Mouse (Mus musculus): ENCODE data around the gene Galnt18. TPM values are rescaled to one million over a fixed set of nuclear protein-coding genes. Genes with fewer than 3 reads are reported as not detected.
A peak's percentile ranks its signal among the peaks of the same experiment; 100 is the strongest.

The Galnt18 gene
- total and polyA plus RNA-seq, 2 experiments from 2014 or later = 16.5 to 27.1 TPM

DNA sequence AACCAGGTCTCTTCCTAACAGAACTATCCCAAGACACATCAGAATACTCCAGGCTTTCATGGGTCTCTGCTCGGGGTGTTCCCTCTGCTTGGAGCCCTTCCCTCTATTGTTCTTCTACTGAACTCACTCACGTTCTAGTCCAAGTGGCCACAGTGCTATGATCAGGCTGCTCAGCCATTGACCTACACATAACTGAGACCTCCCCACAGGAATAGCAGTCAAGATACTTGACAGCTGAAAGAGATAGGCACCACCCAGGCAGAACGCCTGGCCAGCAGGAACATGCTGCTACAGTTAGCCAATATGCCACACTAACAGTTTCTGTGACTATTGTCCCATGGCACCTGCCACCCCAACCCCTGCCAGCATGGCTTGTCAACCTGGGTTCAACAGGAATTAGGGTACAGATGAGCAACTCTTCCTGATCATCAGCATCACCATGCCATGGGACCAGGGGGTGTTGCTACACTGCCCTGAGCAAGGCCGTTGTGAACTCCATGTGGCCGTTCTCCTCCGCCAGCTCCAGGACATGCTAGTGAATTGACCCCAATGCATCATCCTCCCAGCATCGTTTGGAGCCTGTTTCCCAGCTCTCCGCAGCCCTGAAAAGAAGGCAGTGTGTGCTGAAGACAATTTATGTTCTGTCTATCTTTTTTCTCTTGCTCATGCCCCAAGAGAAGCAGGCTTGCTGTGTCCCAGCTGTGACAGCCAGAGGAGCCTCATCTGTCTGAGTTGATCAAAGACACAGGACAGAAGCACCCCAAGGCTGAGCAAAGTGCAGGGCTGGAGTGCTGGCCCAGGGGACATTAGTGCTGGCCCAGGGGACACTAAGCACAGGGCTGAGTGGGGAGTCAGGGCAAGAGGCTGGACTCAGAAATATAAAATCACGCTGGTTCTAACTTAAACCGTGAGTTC lies 41.1 kb downstream of the Galnt18 start:
- 0 out of 2 replicates have a peak overlapping the region, but pooled peaks have one; percentile 13 for H3K27ac ChIP-seq (ENCODE audit: low read depth)

DNA sequence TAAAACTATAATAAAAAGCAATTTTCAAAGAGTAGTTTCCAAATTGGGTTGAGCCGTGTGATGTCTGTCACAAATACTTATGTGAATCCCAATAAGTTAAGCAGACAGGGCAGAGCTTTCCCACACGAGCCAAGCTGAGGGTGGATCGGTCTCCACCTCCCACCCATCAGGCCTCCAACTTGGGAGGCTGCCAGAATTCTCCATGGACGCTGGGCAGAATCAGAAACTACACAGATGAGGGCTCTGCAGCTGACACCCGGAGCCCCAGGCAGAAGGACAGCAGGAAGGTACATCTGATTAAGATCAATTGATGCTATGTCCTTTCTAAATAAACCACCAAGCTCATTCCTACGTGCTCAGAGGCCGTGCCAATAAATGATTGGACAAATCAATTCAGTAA lies 42.4 kb downstream of the Galnt18 start:
- Histone ChIP-seq H3K27me3 (ENCODE audit: control insufficient read depth, insufficient read depth, low read length) (no peaks in the 10 kb centered on the region), H3K4me3 (ENCODE audit: low read depth, low read length) (no peak overlapping the region), H3K9me3 (replicated peaks; ENCODE audit: control insufficient read depth, low read length) (no peaks in the 10 kb centered on the region), H3K36me3 (replicated peaks; ENCODE audit: control insufficient read depth, insufficient read depth, low read length) (no peaks in the 10 kb centered on the region), H3K4me1 (ENCODE audit: control insufficient read depth, insufficient read depth) (peaks cover 29% of the 10 kb centered on the region), H3K9ac (replicated peaks; ENCODE audit: low read depth, low read length) (no peak overlapping the region), H3K4me2 (ENCODE audit: low read depth, low read length) (no peak overlapping the region), H3K27ac (ENCODE audit: low read depth) (no peak overlapping the region)
- TF ChIP-seq EP300 (IDR thresholded peaks at IDR 0.05; ENCODE audit: low read depth) (no peak), CTCF (IDR thresholded peaks at IDR 0.05; ENCODE audit: low read depth) (no peak)
- DNase-seq (ENCODE audit: low spot score) = no peak
- ATAC-seq (ENCODE audit: insufficient read depth, low read depth) = no peak
- WGBS = 32% methylated on average over 7 of the region's 7 CpGs

More for the DNA sequence above, 41.1 kb downstream of the Galnt18 start:
- no peak overlapping the region for H3K9ac ChIP-seq (replicated peaks; ENCODE audit: low read depth, low read length)
- H3K4me3 ChIP-seq (ENCODE audit: low read depth, low read length) = no peak overlapping the region
- H3K36me3 ChIP-seq (replicated peaks; ENCODE audit: control insufficient read depth, insufficient read depth, low read length) = no peaks in the 10 kb centered on the region
- no peaks in the 10 kb centered on the region for H3K27me3 ChIP-seq (ENCODE audit: control insufficient read depth, insufficient read depth, low read length)
- WGBS = 61% methylated on average over 10 of the region's 10 CpGs
- no peaks in the 10 kb centered on the region for H3K9me3 ChIP-seq (replicated peaks; ENCODE audit: control insufficient read depth, low read length)
- ATAC-seq (ENCODE audit: insufficient read depth, low read depth) = 0 out of 2 replicates have a peak, but pooled peaks have one; percentile 14
- peaks cover 29% of the 10 kb centered on the region for H3K4me1 ChIP-seq (ENCODE audit: control insufficient read depth, insufficient read depth)
- no peak for DNase-seq (ENCODE audit: low spot score)
- no peak for TF ChIP-seq CTCF (IDR thresholded peaks at IDR 0.05; ENCODE audit: low read depth)
- no peak for TF ChIP-seq EP300 (IDR thresholded peaks at IDR 0.05; ENCODE audit: low read depth)
- H3K4me2 ChIP-seq (ENCODE audit: low read depth, low read length) = no peak overlapping the region

DNA sequence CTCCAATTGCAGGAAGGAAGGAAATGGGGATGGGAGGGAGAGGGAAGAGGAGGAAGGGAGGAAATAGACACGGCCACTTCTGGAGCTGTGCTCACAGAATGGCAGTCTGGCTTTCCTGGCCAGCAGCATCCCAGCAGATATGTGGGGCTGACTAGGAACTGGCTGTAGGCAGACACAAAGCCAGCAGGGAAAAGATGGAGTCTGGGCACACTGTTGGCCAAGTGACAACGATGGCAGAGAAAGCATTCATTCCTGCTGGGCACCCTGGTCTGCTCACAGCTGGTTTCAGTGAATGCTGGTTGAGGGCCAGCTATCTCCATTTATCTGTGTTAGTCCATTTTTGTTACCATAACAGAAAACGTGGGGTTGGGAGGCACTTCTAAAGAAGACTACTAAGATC lies 43.4 kb downstream of the Galnt18 start:
- TF ChIP-seq CTCF (IDR thresholded peaks at IDR 0.05; ENCODE audit: low read depth) = no peak
- no peak; the same call in 1 of the 2 replicates for TF ChIP-seq EP300 (IDR thresholded peaks at IDR 0.05; ENCODE audit: low read depth)
- 50% methylated on average over 3 of the region's 3 CpGs for WGBS
- no peak overlapping the region for H3K4me3 ChIP-seq (ENCODE audit: low read depth, low read length)
- no peak for ATAC-seq (ENCODE audit: insufficient read depth, low read depth)
- H3K36me3 ChIP-seq (replicated peaks; ENCODE audit: control insufficient read depth, insufficient read depth, low read length) = no peaks in the 10 kb centered on the region
- H3K27ac ChIP-seq (ENCODE audit: low read depth) = 0 out of 2 replicates have a peak overlapping the region, but pooled peaks have one; percentile 12
- H3K4me1 ChIP-seq (ENCODE audit: control insufficient read depth, insufficient read depth) = peaks cover 29% of the 10 kb centered on the region
- no peaks in the 10 kb centered on the region for H3K27me3 ChIP-seq (ENCODE audit: control insufficient read depth, insufficient read depth, low read length)
- no peak for DNase-seq (ENCODE audit: low spot score)
- no peak overlapping the region for H3K9ac ChIP-seq (replicated peaks; ENCODE audit: low read depth, low read length)
- no peaks in the 10 kb centered on the region for H3K9me3 ChIP-seq (replicated peaks; ENCODE audit: control insufficient read depth, low read length)
- no peak overlapping the region for H3K4me2 ChIP-seq (ENCODE audit: low read depth, low read length)

DNA sequence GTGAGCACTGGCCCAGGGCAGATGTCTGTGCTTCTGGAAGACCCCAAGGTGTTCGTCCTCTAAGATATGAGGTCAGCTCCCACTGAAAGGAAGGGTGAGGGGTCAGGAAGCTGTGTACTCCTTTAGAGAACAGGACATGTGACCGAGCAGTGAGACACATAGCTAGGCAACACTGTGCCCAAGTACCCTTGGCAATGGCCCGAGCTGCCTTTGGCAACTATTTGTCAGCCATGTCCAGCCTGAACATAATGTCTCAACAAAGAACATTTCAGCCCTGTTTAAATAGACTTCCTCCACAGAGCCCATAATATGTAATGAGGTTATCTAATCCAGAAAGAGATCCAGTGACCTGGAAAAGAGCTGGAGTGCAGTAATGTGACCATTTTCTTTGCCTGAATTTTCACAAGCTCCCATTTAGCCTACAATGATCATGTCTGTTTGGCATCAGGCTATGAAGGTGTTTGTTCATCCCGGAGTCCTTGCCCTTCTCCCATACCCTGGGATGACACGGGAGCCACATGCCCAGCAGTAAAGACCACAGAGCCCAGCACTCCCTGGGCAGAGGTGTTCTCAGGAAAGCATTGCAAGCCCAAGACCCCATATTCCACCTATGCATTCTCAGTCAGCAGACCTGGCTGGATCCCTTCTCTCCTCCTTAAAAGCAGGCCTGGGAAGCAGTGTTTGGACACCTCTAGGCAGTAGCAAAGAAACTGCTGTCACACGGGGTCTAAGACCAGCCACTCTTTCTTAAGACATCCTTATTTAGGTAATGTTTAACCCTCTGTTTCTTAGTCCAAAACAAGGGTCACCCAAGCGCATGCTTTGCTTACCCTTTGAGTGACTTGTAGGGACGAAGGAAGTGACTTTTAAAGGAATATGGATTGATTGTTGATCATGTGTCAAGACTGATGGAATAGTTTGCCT lies 49.2 kb downstream of the Galnt18 start:
- no peaks in the 10 kb centered on the region for H3K9me3 ChIP-seq (replicated peaks; ENCODE audit: control insufficient read depth, low read length)
- DNase-seq (ENCODE audit: low spot score) (no peak), ATAC-seq (ENCODE audit: insufficient read depth, low read depth) (no peak)
- H3K27ac ChIP-seq (ENCODE audit: low read depth) = no peak overlapping the region
- WGBS = 87% methylated on average over 8 of the region's 8 CpGs
- H3K4me2 ChIP-seq (ENCODE audit: low read depth, low read length) = no peak overlapping the region
- H3K27me3 ChIP-seq (ENCODE audit: control insufficient read depth, insufficient read depth, low read length) = no peaks in the 10 kb centered on the region
- H3K4me1 ChIP-seq (ENCODE audit: control insufficient read depth, insufficient read depth) = no peaks in the 10 kb centered on the region
- TF ChIP-seq EP300 (IDR thresholded peaks at IDR 0.05; ENCODE audit: low read depth) = no peak
- no peak for TF ChIP-seq CTCF (IDR thresholded peaks at IDR 0.05; ENCODE audit: low read depth)
- no peak overlapping the region for H3K4me3 ChIP-seq (ENCODE audit: low read depth, low read length)
- H3K9ac ChIP-seq (replicated peaks; ENCODE audit: low read depth, low read length) = no peak overlapping the region
- no peaks in the 10 kb centered on the region for H3K36me3 ChIP-seq (replicated peaks; ENCODE audit: control insufficient read depth, insufficient read depth, low read length)

DNA sequence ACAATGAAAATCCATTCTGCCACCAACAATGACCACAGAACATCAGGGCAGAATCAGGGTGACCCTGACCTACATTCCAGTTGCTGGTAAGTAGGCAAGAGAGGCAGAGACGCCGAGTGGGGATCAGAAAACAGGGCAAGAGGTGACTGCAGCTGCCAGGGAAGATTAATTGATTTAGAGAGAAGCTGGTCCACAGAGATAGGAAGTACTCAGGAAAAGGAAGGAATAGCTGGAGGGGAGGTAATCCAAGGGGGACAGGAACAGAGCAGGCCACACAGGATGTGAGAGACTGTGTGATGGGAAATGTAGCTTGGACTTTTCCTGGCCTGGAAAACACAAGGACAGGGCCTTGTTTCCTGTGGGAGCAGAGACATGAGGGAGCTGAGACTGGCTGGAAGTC lies 52.8 kb downstream of the Galnt18 start:
- TF ChIP-seq EP300 (IDR thresholded peaks at IDR 0.05; ENCODE audit: low read depth) (peak; percentile 88), CTCF (IDR thresholded peaks at IDR 0.05; ENCODE audit: low read depth) (no peak)
- Histone ChIP-seq H3K4me2 (ENCODE audit: low read depth, low read length) (no peak overlapping the region), H3K36me3 (replicated peaks; ENCODE audit: control insufficient read depth, insufficient read depth, low read length) (no peaks in the 10 kb centered on the region), H3K4me1 (ENCODE audit: control insufficient read depth, insufficient read depth) (no peaks in the 10 kb centered on the region), H3K9me3 (replicated peaks; ENCODE audit: control insufficient read depth, low read length) (no peaks in the 10 kb centered on the region), H3K27ac (ENCODE audit: low read depth) (peak overlapping the region; percentile 63), H3K4me3 (ENCODE audit: low read depth, low read length) (no peak overlapping the region), H3K9ac (replicated peaks; ENCODE audit: low read depth, low read length) (no peak overlapping the region), H3K27me3 (ENCODE audit: control insufficient read depth, insufficient read depth, low read length) (no peaks in the 10 kb centered on the region)
- 34% methylated on average over 2 of the region's 2 CpGs for WGBS
- no peak for DNase-seq (ENCODE audit: low spot score)
- peak; percentile 39 for ATAC-seq (ENCODE audit: insufficient read depth, low read depth)
